Mouse (Mus musculus): ENCODE results near the gene Mphosph8. TPM values are rescaled to one million over a fixed set of nuclear protein-coding genes. Genes with fewer than 3 reads are reported as not detected.

Mphosph8 gene
- total and polyA plus RNA-seq, 3 experiments = 24.4 to 47.9 (median 26.0) TPM

DNA sequence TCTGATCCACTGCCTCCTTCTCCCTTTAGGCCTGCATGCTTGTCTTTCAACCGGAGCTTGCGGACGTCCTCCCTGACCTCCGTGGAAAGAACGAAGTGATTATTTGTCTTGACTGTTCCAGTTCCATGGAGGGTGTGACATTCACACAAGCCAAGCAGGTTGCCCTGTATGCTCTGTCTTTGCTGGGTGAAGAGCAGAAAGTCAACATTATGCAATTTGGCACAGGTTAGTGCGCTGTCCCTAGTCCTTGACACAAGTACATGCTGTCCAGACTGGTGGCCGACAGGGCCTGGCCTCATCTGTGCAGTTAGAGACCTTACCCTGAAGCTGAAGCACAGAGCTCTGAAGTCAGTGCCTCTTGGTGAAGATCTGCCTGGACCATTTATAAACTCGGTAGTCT, 47.6 kb upstream of the Mphosph8 start:
- dilution Hi-C loops (cut with MboI; ENCODE audit: extremely low pct_ligation_motif_present, extremely low pct_unique_long_range_greater_than_20kb, low sequenced_read_pairs) = no loop called here
- no peak for DNase-seq (ENCODE audit: extremely low read depth)
- peaks cover 76 to 92% of the 10 kb centered on the region in 2 experiments for H3K36me3 ChIP-seq (replicated peaks in 1 of 2; ENCODE audit: control insufficient read depth in 1 of 2, insufficient read depth in 1 of 2, low read length in 1 of 2)
- no peaks in the 10 kb centered on the region for H3K79me2 ChIP-seq (replicated peaks; ENCODE audit: control insufficient read depth, extremely low read depth, insufficient read depth, poor library complexity, severe bottlenecking)
- in situ Hi-C loops (cut with MboI; ENCODE audit: low pct_ligation_motif_present, low pct_unique_long_range_greater_than_20kb, low sequenced_read_pairs) = no loop called here
- no peak overlapping the region for H3K4me3 ChIP-seq (replicated peaks in 1 of 3; ENCODE audit: low read depth in 2 of 3, low read length in 2 of 3, poor library complexity in 1 of 3)
- no peaks in the 10 kb centered on the region for H3K9me3 ChIP-seq (replicated peaks; ENCODE audit: low read length)
- H3K4me2 ChIP-seq (ENCODE audit: insufficient read depth, low read depth, poor library complexity, severe bottlenecking) = no peak overlapping the region
- TF ChIP-seq ZC3H11A (IDR thresholded peaks at IDR 0.05; ENCODE audit: low read depth, low read length) (no peak), RAD21 (IDR thresholded peaks at IDR 0.05; ENCODE audit: low read depth, low read length) (no peak), ZNF384 (IDR thresholded peaks at IDR 0.05; ENCODE audit: low read depth, low read length) (no peak), ZMIZ1 (IDR thresholded peaks at IDR 0.05; ENCODE audit: low read depth, low read length) (no peak), CHD1 (IDR thresholded peaks at IDR 0.05; ENCODE audit: low read depth, low read length) (no peak), PAX5 (IDR thresholded peaks at IDR 0.05; ENCODE audit: low read length) (no peak), MAFK (IDR thresholded peaks at IDR 0.05; ENCODE audit: insufficient replicate concordance, low read length) (no peak), KAT2A (IDR thresholded peaks at IDR 0.05; ENCODE audit: insufficient replicate concordance, low read length) (no peak), MAX (IDR thresholded peaks at IDR 0.05; ENCODE audit: low read length) (no peak), JUND (conservative IDR thresholded peaks at IDR 0.05; ENCODE audit: low read depth, low read length) (no peak), IRF4 (IDR thresholded peaks at IDR 0.05; ENCODE audit: low read depth, low read length) (no peak), POLR2A (IDR thresholded peaks at IDR 0.05; ENCODE audit: low read depth, low read length) (no peak), NELFE (IDR thresholded peaks at IDR 0.05; ENCODE audit: low read depth, low read length) (no peak), CTCF (conservative IDR thresholded peaks at IDR 0.05 in 1 of 2, IDR thresholded peaks at IDR 0.05 in 1 of 2; ENCODE audit: low read depth in 2 of 2, low read length in 2 of 2) (no peak), ZKSCAN1 (IDR thresholded peaks at IDR 0.05; ENCODE audit: borderline replicate concordance, low read depth, low read length) (no peak)
- H3K4me1 ChIP-seq (ENCODE audit: control insufficient read depth in 1 of 2, insufficient read depth in 2 of 2) = no peaks in the 10 kb centered on the region
- H3K27me3 ChIP-seq (replicated peaks) = no peaks in the 10 kb centered on the region
- H3K9ac ChIP-seq (ENCODE audit: insufficient read depth, low read depth) = no peak overlapping the region
- no peak overlapping the region for H3K27ac ChIP-seq (ENCODE audit: insufficient read depth, low read depth)

DNA sequence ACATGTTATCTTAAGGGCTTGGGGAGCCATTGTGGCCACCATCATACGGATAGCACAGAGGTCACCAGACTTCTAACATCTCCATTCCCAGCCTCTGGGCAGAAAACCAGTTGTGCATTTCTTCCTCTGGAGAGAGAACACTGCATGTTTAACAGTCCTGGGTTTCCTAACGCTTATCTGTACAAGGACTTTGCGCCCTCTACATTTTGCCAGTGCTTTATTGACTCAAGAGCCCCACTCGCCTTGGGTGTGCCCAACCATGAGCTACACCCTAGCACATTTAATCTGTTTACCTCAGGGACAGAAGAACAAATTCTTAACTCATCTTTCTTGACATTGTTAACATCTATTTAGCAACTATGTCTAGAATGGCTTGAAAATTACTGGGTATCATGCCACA, 41.8 kb upstream of the Mphosph8 start:
- Histone ChIP-seq H3K79me2 (replicated peaks; ENCODE audit: control insufficient read depth, extremely low read depth, insufficient read depth, poor library complexity, severe bottlenecking) (no peaks in the 10 kb centered on the region), H3K27ac (ENCODE audit: insufficient read depth, low read depth) (no peak overlapping the region), H3K27me3 (replicated peaks) (no peaks in the 10 kb centered on the region), H3K4me3 (replicated peaks in 1 of 3; ENCODE audit: low read depth in 2 of 3, low read length in 2 of 3, poor library complexity in 1 of 3) (no peak overlapping the region), H3K36me3 (replicated peaks in 1 of 2; ENCODE audit: control insufficient read depth in 1 of 2, insufficient read depth in 1 of 2, low read length in 1 of 2) (peaks cover 64 to 92% of the 10 kb centered on the region in 2 experiments), H3K4me1 (ENCODE audit: control insufficient read depth in 1 of 2, insufficient read depth in 2 of 2) (no peaks in the 10 kb centered on the region), H3K4me2 (ENCODE audit: insufficient read depth, low read depth, poor library complexity, severe bottlenecking) (no peak overlapping the region), H3K9me3 (replicated peaks; ENCODE audit: low read length) (no peaks in the 10 kb centered on the region), H3K9ac (ENCODE audit: insufficient read depth, low read depth) (no peak overlapping the region)
- in situ Hi-C loops (cut with MboI; ENCODE audit: low pct_ligation_motif_present, low pct_unique_long_range_greater_than_20kb, low sequenced_read_pairs) = no loop called here
- TF ChIP-seq USF1 (IDR thresholded peaks at IDR 0.05; ENCODE audit: low read depth, low read length) = no peak
- no peak for TF ChIP-seq JUND (conservative IDR thresholded peaks at IDR 0.05; ENCODE audit: low read depth, low read length)
- TF ChIP-seq TBP (conservative IDR thresholded peaks at IDR 0.05; ENCODE audit: low read depth, low read length) = no peak
- no peak for TF ChIP-seq ZC3H11A (IDR thresholded peaks at IDR 0.05; ENCODE audit: low read depth, low read length)
- no peak for TF ChIP-seq MYC (IDR thresholded peaks at IDR 0.05; ENCODE audit: low read depth, low read length)
- no peak for TF ChIP-seq KAT2A (IDR thresholded peaks at IDR 0.05; ENCODE audit: insufficient replicate concordance, low read length)
- TF ChIP-seq POLR2A (IDR thresholded peaks at IDR 0.05; ENCODE audit: low read depth, low read length) = no peak
- TF ChIP-seq ELF1 (IDR thresholded peaks at IDR 0.05; ENCODE audit: low read depth, low read length) = no peak
- TF ChIP-seq POLR2AphosphoS2 (IDR thresholded peaks at IDR 0.05; ENCODE audit: low read depth, low read length) = no peak
- TF ChIP-seq NRF1 (IDR thresholded peaks at IDR 0.05; ENCODE audit: low read depth, low read length) = no peak
- no peak for TF ChIP-seq JUN (IDR thresholded peaks at IDR 0.05; ENCODE audit: insufficient read depth, low read depth, low read length)
- TF ChIP-seq E2F4 (IDR thresholded peaks at IDR 0.05; ENCODE audit: insufficient replicate concordance, low read depth, low read length) = no peak
- TF ChIP-seq ZNF384 (IDR thresholded peaks at IDR 0.05; ENCODE audit: low read depth, low read length) = no peak
- dilution Hi-C loops (cut with MboI; ENCODE audit: extremely low pct_ligation_motif_present, extremely low pct_unique_long_range_greater_than_20kb, low sequenced_read_pairs) = no loop called here
- no peak for DNase-seq (ENCODE audit: extremely low read depth)
